Mouse (Mus musculus) left cerebral cortex, adult 18-20 months (tissue): Measurements from ENCODE around the gene Dusp1. TPM values are rescaled to one million over a fixed set of nuclear protein-coding genes. Genes with fewer than 3 reads are reported as not detected.

ENCODE experiments used
- DNase-seq, 2 experiments: peaks; one replicate each; pipeline ENCODE4 v3.0.0; 2021 to 2022; ENCODE audit warnings: low spot score in 2 of 2, mixed read lengths in 1 of 2
- total RNA-seq, 2 experiments: library from RNA; stranded (reverse); gene quantifications; 2 replicates each; pipeline ENCODE4 v1.2.3; 2021

Gene Dusp1
- total RNA-seq, 2 experiments from 2014 or later = 60.7 to 61.5 TPM

GRCm38 (mm10) chr17:26528751-26529150 is 33.2 kb downstream of the Dusp1 start:
- DNase-seq = no peak

GRCm38 (mm10) chr17:26527291-26527690 is 34.6 kb downstream of the Dusp1 start:
- no peak for DNase-seq

GRCm38 (mm10) chr17:26525316-26525715 is 36.6 kb downstream of the Dusp1 start:
- DNase-seq = peak; percentile 39 to 56

GRCm38 (mm10) chr17:26524801-26525200 is 37.1 kb downstream of the Dusp1 start:
- no peak for DNase-seq

GRCm38 (mm10) chr17:26524316-26524715 is 37.6 kb downstream of the Dusp1 start:
- DNase-seq = no peak

- no peak for DNase-seq
Observed at GRCm38 (mm10) chr17:26522711-26523110, 39.2 kb downstream of the Dusp1 start.

- no peak for DNase-seq
Observed at GRCm38 (mm10) chr17:26518306-26518705, 43.6 kb downstream of the Dusp1 start.

- DNase-seq = no peak
Observed at GRCm38 (mm10) chr17:26515675-26516074, 46.3 kb downstream of the Dusp1 start.

- DNase-seq = no peak
Observed at GRCm38 (mm10) chr17:26514581-26515030, 47.3 kb downstream of the Dusp1 start.

GRCm38 (mm10) chr17:26513459-26514290 is 48.3 kb downstream of the Dusp1 start:
- DNase-seq = no peak

- no peak for DNase-seq
Observed at GRCm38 (mm10) chr17:26512961-26513360, 49.0 kb downstream of the Dusp1 start.

- DNase-seq = no peak
Observed at GRCm38 (mm10) chr17:26511816-26512774, 49.8 kb downstream of the Dusp1 start.

- no peak for DNase-seq
Observed at GRCm38 (mm10) chr17:26511256-26511655, 50.7 kb downstream of the Dusp1 start.

GRCm38 (mm10) chr17:26510146-26511045 is 51.5 kb downstream of the Dusp1 start:
- DNase-seq = no peak

- DNase-seq = peak; percentile 55 to 73
Observed at GRCm38 (mm10) chr17:26508961-26509771, 52.8 kb downstream of the Dusp1 start.

GRCm38 (mm10) chr17:26508345-26508960 is 53.5 kb downstream of the Dusp1 start:
- DNase-seq = peak; percentile 91 to 97

- peak; percentile 61 to 79 for DNase-seq
Observed at GRCm38 (mm10) chr17:26507966-26508344, 54.0 kb downstream of the Dusp1 start.

GRCm38 (mm10) chr17:26506997-26507871 is 54.7 kb downstream of the Dusp1 start:
- peak; percentile 21 to 49 for DNase-seq
